Mouse (Mus musculus) bone marrow macrophage, adult 2 months (primary cell): ENCODE results near the gene Mad2l1bp.

Experiments
- CTCF ChIP-seq: IDR thresholded peaks from 2 replicates; pipeline ENCODE4 v1.5.1; 2012; ENCODE audit warnings: low read depth, mild to moderate bottlenecking, low read length, moderate library complexity
- POLR2A ChIP-seq: IDR thresholded peaks from 2 replicates; pipeline ENCODE4 v1.6.1; 2012; ENCODE audit warnings: mild to moderate bottlenecking, low read depth, low read length, borderline replicate concordance

GRCm38 (mm10) chr17:46123285-46123684 is 30.1 kb downstream of the Mad2l1bp start:
- TF ChIP-seq CTCF = no peak
- TF ChIP-seq POLR2A = no peak
